Comparison of ENCODE assay signal across 16 mouse cellular contexts in genomic region chr5:111137742-111138141, GRCm38 (mm10).
DNase-seq lines count a peak whose midpoint lies in the region; ATAC-seq and TF ChIP-seq lines count a peak whose summit lies in the region.
"Had no signal": no experiment of that assay in that cellular context is flagged by ENCODE, and none has a peak within 500 bp of the region (broad histone marks: within the 10 kb centered on the region; RNA-seq: fewer than 3 reads in every experiment).

No protein-coding gene starts in this region.

- H3K36me3 ChIP-seq in hindbrain, embryonic 10.5 days, result no peaks in the 10 kb centered on the region
- H3K36me3 ChIP-seq in hindbrain, postnatal 0 days (ENCODE audit: insufficient read depth, low read length), result no peaks in the 10 kb centered on the region
- no peaks in the 10 kb centered on the region for H3K36me3 ChIP-seq in embryonic facial prominence, embryonic 13.5 days
- H3K36me3 ChIP-seq in limb, embryonic 11.5 days (ENCODE audit: control insufficient read depth, insufficient read depth, low read length), result no peaks in the 10 kb centered on the region
- H3K36me3 ChIP-seq: heart, embryonic 15.5 days had no signal

- no peak overlapping the region for H3K9ac ChIP-seq in hindbrain, postnatal 0 days (replicated peaks; ENCODE audit: low read length)
- H3K9ac ChIP-seq in embryonic facial prominence, embryonic 13.5 days, result no peak overlapping the region
- no peak overlapping the region for H3K9ac ChIP-seq in limb, embryonic 11.5 days (ENCODE audit: low read length)
- H3K9ac ChIP-seq: heart, embryonic 15.5 days had no signal

- TF ChIP-seq CTCF in hindbrain, postnatal 0 days (IDR thresholded peaks at IDR 0.05; ENCODE audit: low read depth), result no peak
- no peak for TF ChIP-seq CTCF in cerebellum, adult 2 months (IDR thresholded peaks at IDR 0.05; ENCODE audit: borderline replicate concordance, insufficient read depth, low read depth, low read length)

- peaks cover 64% of the 10 kb centered on the region for H3K4me1 ChIP-seq in hindbrain, embryonic 10.5 days (replicated peaks)
- peaks cover 29% of the 10 kb centered on the region for H3K4me1 ChIP-seq in hindbrain, postnatal 0 days (ENCODE audit: insufficient read depth, low read length)
- H3K4me1 ChIP-seq in embryonic facial prominence, embryonic 13.5 days, result peaks cover 54% of the 10 kb centered on the region
- peaks cover 42% of the 10 kb centered on the region for H3K4me1 ChIP-seq in limb, embryonic 11.5 days (ENCODE audit: control insufficient read depth, insufficient read depth, low read length)
- H3K4me1 ChIP-seq in cerebellum, adult 2 months (ENCODE audit: control insufficient read depth, insufficient read depth, low read length), result peaks cover 10% of the 10 kb centered on the region

- H3K27me3 ChIP-seq in hindbrain, embryonic 10.5 days (ENCODE audit: insufficient read depth, poor library complexity, severe bottlenecking), result peaks cover 6% of the 10 kb centered on the region; the same call in 1 of the 2 replicates
- H3K27me3 ChIP-seq in hindbrain, postnatal 0 days (ENCODE audit: insufficient read depth, low read length), result no peaks in the 10 kb centered on the region
- H3K27me3 ChIP-seq in embryonic facial prominence, embryonic 13.5 days, result no peaks in the 10 kb centered on the region
- H3K27me3 ChIP-seq in limb, embryonic 11.5 days (ENCODE audit: control insufficient read depth, insufficient read depth, low read length), result no peaks in the 10 kb centered on the region
- H3K27me3 ChIP-seq in cerebellum, adult 2 months (ENCODE audit: control insufficient read depth, insufficient read depth, low read length), result no peaks in the 10 kb centered on the region
- H3K27me3 ChIP-seq: heart, embryonic 15.5 days had no signal

- WGBS in hindbrain, embryonic 10.5 days, result 37% methylated on average over 13 of the region's 13 CpGs
- 42% methylated on average over 13 of the region's 13 CpGs for WGBS in hindbrain, postnatal 0 days
- WGBS in embryonic facial prominence, embryonic 13.5 days, result 19% methylated on average over 13 of the region's 13 CpGs
- WGBS in limb, embryonic 11.5 days, result 8% methylated on average over 13 of the region's 13 CpGs
- 92% methylated on average over 13 of the region's 13 CpGs for WGBS in cerebellum, adult 2 months

- H3K9me3 ChIP-seq in hindbrain, embryonic 10.5 days, result no peaks in the 10 kb centered on the region
- no peaks in the 10 kb centered on the region for H3K9me3 ChIP-seq in hindbrain, postnatal 0 days (ENCODE audit: low read length)
- no peaks in the 10 kb centered on the region for H3K9me3 ChIP-seq in embryonic facial prominence, embryonic 13.5 days
- H3K9me3 ChIP-seq in limb, embryonic 11.5 days (ENCODE audit: control insufficient read depth, low read length), result no peaks in the 10 kb centered on the region
- H3K9me3 ChIP-seq: heart, embryonic 15.5 days had no signal

- H3K27ac ChIP-seq in hindbrain, embryonic 10.5 days, result peak overlapping the region; percentile 73
- H3K27ac ChIP-seq in hindbrain, postnatal 0 days, result no peak overlapping the region
- H3K27ac ChIP-seq in embryonic facial prominence, embryonic 13.5 days, result peak overlapping the region; percentile 48; the same call in 1 of the 2 replicates
- peak overlapping the region; percentile 68 for H3K27ac ChIP-seq in limb, embryonic 11.5 days (replicated peaks; ENCODE audit: low read depth, low read length)
- no peak overlapping the region for H3K27ac ChIP-seq in cerebellum, adult 2 months (ENCODE audit: insufficient read depth, low read length)

- TF ChIP-seq POLR2A in cerebellum, adult 2 months (IDR thresholded peaks at IDR 0.05; ENCODE audit: borderline replicate concordance, insufficient read depth, low read length), result no peak

- no peak overlapping the region for H3K4me3 ChIP-seq in hindbrain, embryonic 10.5 days
- no peak overlapping the region for H3K4me3 ChIP-seq in hindbrain, postnatal 0 days (ENCODE audit: low read length)
- H3K4me3 ChIP-seq in embryonic facial prominence, embryonic 13.5 days, result no peak overlapping the region
- no peak overlapping the region for H3K4me3 ChIP-seq in limb, embryonic 11.5 days (ENCODE audit: low read depth, low read length)
- H3K4me3 ChIP-seq in cerebellum, adult 2 months (replicated peaks; ENCODE audit: insufficient read depth, low read depth, low read length), result no peak overlapping the region
- H3K4me3 ChIP-seq: heart, embryonic 15.5 days had no signal

- H3K4me2 ChIP-seq in hindbrain, postnatal 0 days (ENCODE audit: low read depth, low read length), result no peak overlapping the region
- H3K4me2 ChIP-seq in embryonic facial prominence, embryonic 13.5 days, result peak overlapping the region; percentile 32
- H3K4me2 ChIP-seq in limb, embryonic 11.5 days (ENCODE audit: low read depth, severe bottlenecking), result peak overlapping the region; percentile 24
- H3K4me2 ChIP-seq: heart, embryonic 15.5 days had no signal

- ATAC-seq in hindbrain, postnatal 0 days, result no peak
- ATAC-seq in embryonic facial prominence, embryonic 13.5 days (ENCODE audit: insufficient number of reproducible peaks, insufficient read depth, low FRiP score, low TSS enrichment, low read depth), result no peak
- peak; percentile 72 for ATAC-seq in limb, embryonic 11.5 days (ENCODE audit: insufficient number of reproducible peaks, low FRiP score, low TSS enrichment, low read depth)
- ATAC-seq in granulocyte monocyte progenitor cell, adult 5-6 weeks (replicated peaks; ENCODE audit: poor library complexity, severe bottlenecking), result no peak

- no peak for DNase-seq in hindbrain, embryonic 10.5 days (ENCODE audit: low spot score)
- DNase-seq in hindbrain, postnatal 0 days (ENCODE audit: low spot score), result no peak
- peak; percentile 62 for DNase-seq in embryo, embryonic 11 days
- peak; percentile 70 for DNase-seq in limb, embryonic 11.5 days (ENCODE audit: low spot score)
- DNase-seq in urinary bladder, postnatal 25 days (ENCODE audit: low spot score), result no peak
- DNase-seq in cerebellum, adult 2 months, result no peak
- DNase-seq: adrenal gland, postnatal 25 days; cerebellum, postnatal 10 days; gastrocnemius, postnatal 25 days; kidney, postnatal 10 days; lung, adult 18-20 months; lung, postnatal 4 days; thymus, postnatal 14 days had no signal

Comparison
In these comparisons a context has a peak if more than half of its experiments do, and no peak if none do; other contexts are left out.
1. H3K27ac ChIP-seq: peak in hindbrain, embryonic 10.5 days (single experiment), embryonic facial prominence, embryonic 13.5 days (single experiment) and limb, embryonic 11.5 days (single experiment); none in hindbrain, postnatal 0 days (single experiment) and cerebellum, adult 2 months (single experiment).
2. DNase-seq: peak in embryo, embryonic 11 days (single experiment) and limb, embryonic 11.5 days (single experiment); none in hindbrain, embryonic 10.5 days (single experiment), hindbrain, postnatal 0 days (single experiment), urinary bladder, postnatal 25 days (single experiment) and cerebellum, adult 2 months (0 of 2).